Mouse (Mus musculus): ENCODE measurements around the gene Emp3.

The Emp3 gene

DNA sequence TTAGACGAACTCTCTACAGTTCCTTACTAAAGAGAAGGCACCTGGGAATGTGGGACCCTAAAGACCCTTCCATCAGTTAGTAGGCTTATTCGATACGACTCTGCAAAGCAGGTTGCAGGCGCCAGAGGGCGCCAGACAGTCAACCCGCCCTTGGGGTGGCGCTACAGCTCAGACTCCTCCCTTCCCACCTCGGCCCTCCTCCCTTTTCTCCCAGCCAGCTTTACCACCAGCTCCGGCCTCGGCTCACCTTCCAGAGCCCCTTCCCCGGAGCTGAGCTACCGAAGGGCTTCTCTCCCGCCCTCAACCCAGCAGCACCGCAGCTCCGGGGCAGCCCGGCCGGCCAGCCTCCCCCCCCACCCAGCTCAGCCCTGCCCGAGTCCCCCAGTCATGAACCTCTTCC is 48.6 kb downstream of the Emp3 start, which contains the start of gene Kdelr1:
Gene Kdelr1, plus strand, starts transcription at position 149 of the 400 bp plus-strand sequence.
- intact Hi-C loops (cut with DNase I), result loop anchor here (2.0 to 5.0 kb wide), 3 partner anchors 40 to 135 kb away; partner anchors contain the start of gene Grwd1

DNA sequence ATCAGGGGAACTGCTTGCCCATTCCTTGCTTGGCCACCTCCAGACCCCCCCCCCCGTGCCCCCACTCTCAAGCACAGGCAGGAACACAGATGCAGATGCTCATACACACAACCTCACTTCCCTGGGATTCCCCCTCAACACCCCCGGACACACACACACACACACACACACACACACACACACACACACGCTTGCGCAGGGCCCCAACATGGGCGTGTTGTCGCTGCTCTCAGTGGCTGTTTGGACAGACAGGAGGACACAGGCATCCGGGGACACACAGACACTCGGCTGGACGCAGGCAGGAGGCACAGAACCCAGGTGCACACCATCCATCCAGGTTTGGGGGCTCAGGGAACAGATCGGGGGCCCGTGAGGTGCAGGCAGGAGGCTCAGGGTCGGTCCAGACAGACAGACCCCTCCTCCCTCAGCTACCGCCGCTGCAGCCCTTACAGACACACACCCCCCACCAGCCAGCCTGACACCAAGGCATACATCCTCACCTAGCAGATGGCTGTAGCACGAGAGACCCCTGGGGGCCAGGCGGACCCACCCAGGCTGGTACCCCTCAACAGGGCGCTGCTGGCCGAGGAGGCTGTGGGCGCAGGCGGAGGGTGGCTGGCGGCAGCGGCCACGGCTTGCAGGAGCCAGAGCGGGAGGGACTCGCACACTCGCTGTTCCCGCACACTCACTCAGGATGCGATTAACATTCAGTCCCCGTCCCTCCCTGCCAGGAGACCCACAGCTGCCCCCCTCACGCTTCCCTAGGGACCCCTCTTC is 50.7 kb downstream of the Emp3 start:
- intact Hi-C loops (cut with DNase I), result loop anchor here (5.0 kb wide), 2 partner anchors 38 to 137 kb away; partner anchors contain the start of gene Grwd1

DNA sequence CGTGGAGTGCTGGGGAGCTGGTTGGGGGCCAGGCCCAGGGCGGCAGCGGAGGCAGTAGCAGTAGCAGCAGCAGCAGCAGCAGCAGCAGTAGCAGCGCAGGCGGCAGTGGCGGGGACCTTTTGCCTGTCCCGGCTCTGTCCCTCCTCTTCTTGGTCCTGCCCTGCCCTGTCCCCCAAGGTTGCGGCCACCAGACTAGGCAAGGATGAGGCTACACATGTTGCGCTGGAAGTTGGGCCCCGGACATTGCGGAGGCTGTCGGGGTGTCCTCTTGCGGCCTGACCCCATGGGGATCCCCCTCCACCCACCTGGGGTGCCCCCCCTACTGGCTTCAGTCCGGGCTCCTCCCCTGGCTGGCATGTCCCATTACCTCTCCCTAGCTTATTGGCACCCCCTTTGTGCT is 51.4 kb downstream of the Emp3 start:
- intact Hi-C loops (cut with DNase I), result loop anchor here (5.0 kb wide), 2 partner anchors 37 to 138 kb away; partner anchors contain the start of gene Grwd1

DNA sequence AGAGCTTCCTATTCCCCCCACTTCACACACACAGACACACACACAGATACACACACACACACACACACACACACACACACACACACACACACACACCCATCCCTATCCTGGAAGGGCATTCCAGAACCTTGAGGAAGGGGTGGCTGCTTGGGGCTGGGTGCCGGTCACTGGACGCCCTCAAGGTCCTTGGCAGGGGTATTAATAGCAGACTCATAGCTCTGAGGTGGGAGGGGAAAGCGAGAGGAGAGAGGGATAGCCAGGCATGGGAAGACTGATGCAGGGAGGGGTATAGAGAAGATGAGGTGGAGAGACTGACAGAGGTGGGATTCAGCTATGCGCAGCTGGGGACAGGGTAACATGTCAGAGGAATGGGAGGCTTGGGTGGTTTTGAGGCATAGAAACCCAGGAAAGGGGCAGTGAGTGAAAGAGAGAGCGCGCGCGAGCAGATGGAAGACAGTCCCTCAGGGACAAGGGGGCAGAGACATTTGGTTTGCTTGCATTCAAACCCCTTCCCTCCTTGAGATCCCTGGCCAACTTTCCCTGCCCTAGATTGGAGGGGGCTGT is 52.0 kb downstream of the Emp3 start:
- intact Hi-C loops (cut with DNase I), result no loop called here

All from adrenal gland (tissue).